Mouse (Mus musculus) neutrophil, adult 65 days (primary cell): Measurements from ENCODE around the gene Orai3. TPM values are rescaled to one million over a fixed set of nuclear protein-coding genes. Genes with fewer than 3 reads are reported as not detected.

Experiments
- total RNA-seq: library from RNA; stranded (reverse); gene quantifications from 2 replicates; pipeline ENCODE4 v1.2.4, GENCODE M21; 2023

Orai3 gene
- 21.4 and 28.6 TPM in 2 replicates for total RNA-seq

GRCm38 (mm10) chr7:127769651-127770038, at the start of gene Orai3:
Gene Orai3, plus strand, starts transcription at chr7:127769815.

GRCm38 (mm10) chr7:127732066-127732465, 37.5 kb upstream of the Orai3 start, which contains the start of gene Ctf2:
Gene Ctf2, minus strand, starts transcription at chr7:127732166.

GRCm38 (mm10) chr7:127744366-127745045, 25.1 kb upstream of the Orai3 start, which contains the start of gene Fbxl19:
Gene Fbxl19, plus strand, starts transcription at chr7:127744543.

GRCm38 (mm10) chr7:127776426-127776825, 6.8 kb downstream of the Orai3 start, which contains the start of gene Setd1a:
Gene Setd1a, plus strand, starts transcription at chr7:127776670.

GRCm38 (mm10) chr7:127785308-127785707, 15.7 kb downstream of the Orai3 start, which contains the start of gene Gm49388:
Gene Gm49388, plus strand, starts transcription at chr7:127785608.

GRCm38 (mm10) chr7:127800435-127801009, 30.9 kb downstream of the Orai3 start, which contains the start of gene Hsd3b7:
Gene Hsd3b7, plus strand, starts transcription at chr7:127800604.

GRCm38 (mm10) chr7:127824176-127824871, 54.7 kb downstream of the Orai3 start, which contains the start of the genes Stx4a and Stx1b:
Gene Stx4a, plus strand, starts transcription at chr7:127824294.
Gene Stx1b, minus strand, starts transcription at chr7:127824549.

Other genes starting within 250 kb of the Orai3 start
- not detected in 2 replicates for gene Tmem265, start 208.4 kb upstream of the Orai3 start, total RNA-seq
- 132 and 168 TPM in 2 replicates for gene Phkg2, start 196.5 kb upstream of the Orai3 start, total RNA-seq
- gene Ccdc189, start 181.2 kb upstream of the Orai3 start, total RNA-seq: 18.5 and 19.6 TPM in 2 replicates
- gene Rnf40, start 181.0 kb upstream of the Orai3 start, total RNA-seq: 199 and 280 TPM in 2 replicates
- 2.6 and 2.7 TPM in 2 replicates for gene Zfp629, start 154.0 kb upstream of the Orai3 start, total RNA-seq
- gene Bcl7c, start 60.9 kb upstream of the Orai3 start, total RNA-seq: 26.0 and 31.1 TPM in 2 replicates
- gene Ctf1, start 57.1 kb upstream of the Orai3 start, total RNA-seq: not detected in 2 replicates
- gene Ctf2, start 37.6 kb upstream of the Orai3 start, total RNA-seq: not detected in 2 replicates
- 5.9 and 7.9 TPM in 2 replicates for gene Fbxl19, start 25.3 kb upstream of the Orai3 start, total RNA-seq
- gene Setd1a, start 6.9 kb downstream of the Orai3 start, total RNA-seq: 31.3 and 40.4 TPM in 2 replicates
- 3.8 TPM in 1 of 2 replicates, not detected in the other for gene Gm49388, start 15.8 kb downstream of the Orai3 start, total RNA-seq
- 9.7 and 10.8 TPM in 2 replicates for gene Hsd3b7, start 30.8 kb downstream of the Orai3 start, total RNA-seq
- 55.8 and 70.3 TPM in 2 replicates for gene Stx4a, start 54.5 kb downstream of the Orai3 start, total RNA-seq
- not detected in 2 replicates for gene Stx1b, start 54.7 kb downstream of the Orai3 start, total RNA-seq
- 33.1 and 38.1 TPM in 2 replicates for gene Zfp646, start 106.4 kb downstream of the Orai3 start, total RNA-seq
- 4.7 and 7.5 TPM in 2 replicates for gene Zfp668, start 107.0 kb downstream of the Orai3 start, total RNA-seq
- not detected in 2 replicates for gene Prss53, start 121.2 kb downstream of the Orai3 start, total RNA-seq
- gene Gm21974, start 125.6 kb downstream of the Orai3 start, total RNA-seq: not detected in 2 replicates
- 7.5 and 8.1 TPM in 2 replicates for gene Vkorc1, start 125.8 kb downstream of the Orai3 start, total RNA-seq
- 26.7 and 28.4 TPM in 2 replicates for gene Bckdk, start 134.3 kb downstream of the Orai3 start, total RNA-seq
- 15.5 and 18.0 TPM in 2 replicates for gene Kat8, start 142.7 kb downstream of the Orai3 start, total RNA-seq
- not detected in 2 replicates for gene Prss8, start 160.3 kb downstream of the Orai3 start, total RNA-seq
- gene Prss36, start 176.9 kb downstream of the Orai3 start, total RNA-seq: 0.79 and 2.1 TPM in 2 replicates
- 510 and 553 TPM in 2 replicates for gene Fus, start 197.6 kb downstream of the Orai3 start, total RNA-seq
- gene Pycard, start 224.1 kb downstream of the Orai3 start, total RNA-seq: 46.4 and 70.4 TPM in 2 replicates
- 0.48 and 0.88 TPM in 2 replicates for gene Trim72, start 234.1 kb downstream of the Orai3 start, total RNA-seq